24 mouse cellular contexts compared by ENCODE assay signal in the genomic region with DNA sequence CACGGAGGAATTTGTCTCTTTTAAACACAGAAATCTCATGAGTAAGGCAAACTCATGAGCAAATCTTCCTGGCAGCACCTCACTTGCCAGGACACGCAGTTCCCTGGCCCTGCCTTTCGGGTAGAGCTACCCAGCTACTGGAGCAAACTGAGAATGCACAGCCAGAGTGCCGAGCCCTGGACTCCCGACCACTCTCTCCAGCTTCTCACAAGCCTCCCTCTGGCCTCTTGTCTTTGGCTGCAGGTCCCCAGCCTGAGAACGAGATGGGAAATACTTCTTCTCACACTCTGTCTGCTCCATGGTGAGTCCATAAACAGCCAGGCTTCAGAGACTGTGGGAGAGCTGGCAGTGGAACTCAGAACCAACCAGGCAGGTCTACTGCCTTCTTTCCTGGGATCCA. TPM values are rescaled to one million over a fixed set of nuclear protein-coding genes. Genes with fewer than 3 reads are reported as not detected.
DNase-seq lines count a peak whose midpoint lies in the region; ATAC-seq lines count a peak whose summit lies in the region.
"Had no signal": no experiment of that assay in that cellular context is flagged by ENCODE, and none has a peak within 500 bp of the region (broad histone marks: within the 10 kb centered on the region; RNA-seq: fewer than 3 reads in every experiment).

No protein-coding gene starts in this region.

- ATAC-seq in heart, embryonic 13.5 days (ENCODE audit: extremely low read depth, insufficient number of reproducible peaks, low FRiP score, low TSS enrichment) = no peak
- ATAC-seq in stomach, embryonic 16.5 days (ENCODE audit: insufficient read depth, low FRiP score) = no peak
- ATAC-seq: activated CD4-positive, CD25-positive, alpha-beta regulatory T cell, adult 4 months; forebrain, embryonic 15.5 days; hindbrain, embryonic 16.5 days; liver, postnatal 0 days had no signal

- H3K4me1 ChIP-seq in heart, embryonic 13.5 days = peaks cover 27% of the 10 kb centered on the region
- H3K4me1 ChIP-seq in stomach, embryonic 16.5 days (ENCODE audit: control insufficient read depth, insufficient read depth, low read length) = no peaks in the 10 kb centered on the region; the same call in 1 of the 2 replicates
- H3K4me1 ChIP-seq: embryonic facial prominence, embryonic 12.5 days; forebrain, embryonic 15.5 days; limb, embryonic 15.5 days; neural tube, embryonic 13.5 days had no signal

- H3K27me3 ChIP-seq in heart, embryonic 13.5 days (replicated peaks) = 0 out of 2 replicates have a peak, but pooled peaks cover 9% of the 10 kb centered on the region
- no peaks in the 10 kb centered on the region for H3K27me3 ChIP-seq in stomach, embryonic 16.5 days (ENCODE audit: control insufficient read depth, insufficient read depth, low read length)
- H3K27me3 ChIP-seq: embryonic facial prominence, embryonic 12.5 days; forebrain, embryonic 15.5 days; limb, embryonic 15.5 days; neural tube, embryonic 13.5 days; Patski had no signal

- 48% methylated on average over 6 of the region's 6 CpGs for WGBS in heart, embryonic 13.5 days
- 45% methylated on average over 6 of the region's 6 CpGs for WGBS in stomach, embryonic 16.5 days

- H3K4me2 ChIP-seq in heart, embryonic 13.5 days = no peak overlapping the region
- no peak overlapping the region for H3K4me2 ChIP-seq in stomach, embryonic 16.5 days (ENCODE audit: low read depth, low read length)
- H3K4me2 ChIP-seq: embryonic facial prominence, embryonic 12.5 days; forebrain, embryonic 15.5 days; limb, embryonic 15.5 days; neural tube, embryonic 13.5 days had no signal

- H3K9ac ChIP-seq in heart, embryonic 13.5 days = no peak overlapping the region
- H3K9ac ChIP-seq in stomach, embryonic 16.5 days (ENCODE audit: low read length) = no peak overlapping the region
- H3K9ac ChIP-seq: embryonic facial prominence, embryonic 12.5 days; forebrain, embryonic 15.5 days; limb, embryonic 15.5 days; liver, postnatal 0 days; neural tube, embryonic 13.5 days had no signal

- H3K4me3 ChIP-seq in heart, embryonic 13.5 days = no peak overlapping the region
- no peak overlapping the region for H3K4me3 ChIP-seq in stomach, embryonic 16.5 days (replicated peaks; ENCODE audit: low read length)
- H3K4me3 ChIP-seq: embryonic facial prominence, embryonic 12.5 days; forebrain, embryonic 15.5 days; heart, adult 2 months; limb, embryonic 15.5 days; neural tube, embryonic 13.5 days had no signal

- peak overlapping the region; percentile 72 for H3K27ac ChIP-seq in heart, embryonic 13.5 days (replicated peaks)
- H3K27ac ChIP-seq in stomach, embryonic 16.5 days (ENCODE audit: low read length) = peak overlapping the region; percentile 41; the same call in 1 of the 2 replicates
- H3K27ac ChIP-seq: embryonic facial prominence, embryonic 12.5 days; forebrain, embryonic 15.5 days; heart, adult 2 months; kidney, postnatal 0 days; limb, embryonic 15.5 days; neural tube, embryonic 13.5 days had no signal

- DNase-seq in heart, adult 9 months (ENCODE audit: low spot score in 2 of 2) = no peak
- peak; percentile 13 for DNase-seq in kidney, postnatal 14 days
- no peak for DNase-seq in kidney, postnatal 10 days
- peak; percentile 14 for DNase-seq in NIH3T3 (ENCODE audit: low read depth)
- no peak for DNase-seq in lung, postnatal 4 days
- DNase-seq: adrenal gland, postnatal 36 days; cerebellum, adult 9-10 months; heart, adult 2 months; heart, postnatal 4 days; liver, postnatal 0 days; lung, postnatal 14 days; right cerebral cortex, postnatal 4 days had no signal

- no peaks in the 10 kb centered on the region for H3K36me3 ChIP-seq in heart, embryonic 13.5 days
- H3K36me3 ChIP-seq in stomach, embryonic 16.5 days (ENCODE audit: control insufficient read depth, insufficient read depth, low read length) = no peaks in the 10 kb centered on the region
- H3K36me3 ChIP-seq: embryonic facial prominence, embryonic 12.5 days; forebrain, embryonic 15.5 days; limb, embryonic 15.5 days; neural tube, embryonic 13.5 days had no signal

- H3K9me3 ChIP-seq in heart, embryonic 13.5 days = no peaks in the 10 kb centered on the region
- no peaks in the 10 kb centered on the region for H3K9me3 ChIP-seq in stomach, embryonic 16.5 days (replicated peaks; ENCODE audit: control insufficient read depth, low read length)
- H3K9me3 ChIP-seq: embryonic facial prominence, embryonic 12.5 days; forebrain, embryonic 15.5 days; limb, embryonic 15.5 days; neural tube, embryonic 13.5 days had no signal

RNA-seq across cellular contexts. Expression of gene Fcamr, which starts 2.3 kb away (rescaled TPM):
- 0.10 TPM in 1 of 2 replicates, not detected in the other for polyA plus RNA-seq in heart, embryonic 13.5 days (2015; fragmentation: Nextera tagmentation; extraction: Ambion mirVana)
- polyA plus RNA-seq in stomach, embryonic 16.5 days (2015; fragmentation: Nextera tagmentation; extraction: Ambion mirVana) = 0.42 and 0.56 TPM in 2 replicates
- polyA plus RNA-seq: activated CD4-positive, CD25-positive, alpha-beta regulatory T cell, adult 4 months; C2C12; cortical plate, adult 2 months; embryonic facial prominence, embryonic 12.5 days; forebrain, embryonic 15.5 days; hindbrain, embryonic 16.5 days; liver, postnatal 0 days; neural tube, embryonic 13.5 days had no signal

RNA-seq across cellular contexts. Expression of gene Pigr, which starts 23.5 kb away (rescaled TPM):
- not detected in 2 replicates for polyA plus RNA-seq in heart, embryonic 13.5 days (2015; fragmentation: Nextera tagmentation; extraction: Ambion mirVana)
- polyA plus RNA-seq in stomach, embryonic 16.5 days (2015; fragmentation: Nextera tagmentation; extraction: Ambion mirVana) = 0.34 and 0.70 TPM in 2 replicates
- polyA plus RNA-seq: C2C12; cortical plate, adult 2 months; embryonic facial prominence, embryonic 12.5 days; forebrain, embryonic 15.5 days; hindbrain, embryonic 16.5 days; neural tube, embryonic 13.5 days; Patski had no signal

Comparison
In these comparisons a context has a peak if more than half of its experiments do, and no peak if none do; other contexts are left out.
1. DNase-seq: peak in kidney, postnatal 14 days (single experiment) and NIH3T3 (single experiment); none in heart, adult 9 months (0 of 2), kidney, postnatal 10 days (single experiment) and lung, postnatal 4 days (0 of 2).